Mouse (Mus musculus): ENCODE measurements around the gene Aldh9a1.

Aldh9a1 gene

DNA sequence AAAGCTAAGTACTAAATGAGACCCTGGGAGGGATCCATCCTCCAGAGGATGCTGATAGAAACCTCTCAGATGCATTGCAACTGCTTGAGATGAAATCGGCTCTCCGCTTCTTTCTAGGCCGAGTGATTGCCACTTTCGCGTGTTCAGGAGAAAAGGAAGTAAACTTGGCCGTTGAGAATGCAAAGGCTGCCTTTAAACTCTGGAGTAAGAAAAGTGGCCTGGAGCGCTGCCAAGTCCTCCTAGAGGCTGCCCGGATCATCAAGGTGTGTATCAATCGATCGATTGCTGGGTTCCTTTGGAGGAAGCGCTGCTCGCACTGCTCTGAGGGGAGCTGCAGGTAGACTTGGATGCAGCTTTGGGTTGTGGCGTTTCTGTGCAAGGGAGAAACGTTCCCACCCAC lies 2.6 kb downstream of the Aldh9a1 start:
- WGBS, result 86% methylated on average over 14 of the region's 14 CpGs

DNA sequence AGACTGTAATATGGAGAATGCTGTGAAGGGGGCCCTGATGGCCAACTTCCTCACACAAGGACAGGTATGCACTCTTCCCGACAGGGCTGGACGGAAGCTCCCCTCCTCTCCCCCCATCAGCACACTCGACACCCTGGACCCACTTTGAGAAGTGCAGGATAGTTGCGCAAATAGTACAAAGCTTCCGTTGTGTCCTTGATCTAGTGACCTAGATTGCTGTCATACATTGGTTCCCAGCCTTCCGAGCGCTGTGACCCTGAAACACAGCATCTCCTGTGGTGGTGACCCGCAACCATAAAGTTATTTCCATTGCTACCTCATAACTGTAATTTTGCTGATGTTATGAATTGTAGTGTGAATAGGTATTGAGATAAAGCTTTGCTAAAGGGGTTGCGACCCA lies 7.6 kb downstream of the Aldh9a1 start:
- WGBS, result 97% methylated on average over 9 of the region's 9 CpGs

DNA sequence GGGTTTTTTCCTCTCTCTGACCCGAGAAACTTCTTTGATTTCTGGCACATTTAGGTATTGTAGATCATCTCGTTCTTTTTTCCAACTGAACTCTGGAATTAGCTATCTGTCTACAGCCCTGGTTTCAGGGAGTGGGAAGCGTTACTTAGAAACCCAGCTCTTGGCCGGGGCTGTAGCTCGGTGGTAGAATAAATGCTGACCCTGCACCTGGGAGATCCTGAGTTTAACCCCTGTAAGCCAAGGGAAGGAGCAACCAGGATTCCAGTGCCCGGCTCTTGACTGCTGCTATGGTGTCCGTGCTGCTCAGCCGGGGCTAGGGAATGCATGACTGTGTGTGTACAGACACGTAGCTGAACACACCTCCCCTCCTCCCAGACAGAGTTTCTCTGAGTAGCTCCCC lies 8.9 kb downstream of the Aldh9a1 start:
- 72% methylated on average over 9 of the region's 9 CpGs for WGBS

DNA sequence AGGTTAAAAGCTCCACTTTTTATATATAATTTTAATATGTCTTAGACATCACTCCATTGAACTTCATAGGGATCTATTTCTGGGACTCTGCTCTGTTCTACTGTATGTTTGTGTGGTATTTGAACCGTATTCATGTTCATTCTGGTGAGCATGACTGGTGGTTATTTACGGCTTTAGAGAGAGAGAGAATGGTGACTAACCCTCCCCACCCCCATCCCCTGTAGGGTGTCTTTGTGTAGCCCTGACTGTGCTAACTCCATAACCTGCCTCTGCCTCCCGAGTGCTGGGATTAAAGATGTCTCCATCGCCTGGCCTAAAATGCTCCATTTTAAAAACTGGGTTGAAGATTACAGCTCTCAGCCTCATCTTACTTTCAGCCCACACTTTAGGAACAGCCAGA lies 10.5 kb downstream of the Aldh9a1 start:
- WGBS, result 45% methylated on average over 4 of the region's 4 CpGs

DNA sequence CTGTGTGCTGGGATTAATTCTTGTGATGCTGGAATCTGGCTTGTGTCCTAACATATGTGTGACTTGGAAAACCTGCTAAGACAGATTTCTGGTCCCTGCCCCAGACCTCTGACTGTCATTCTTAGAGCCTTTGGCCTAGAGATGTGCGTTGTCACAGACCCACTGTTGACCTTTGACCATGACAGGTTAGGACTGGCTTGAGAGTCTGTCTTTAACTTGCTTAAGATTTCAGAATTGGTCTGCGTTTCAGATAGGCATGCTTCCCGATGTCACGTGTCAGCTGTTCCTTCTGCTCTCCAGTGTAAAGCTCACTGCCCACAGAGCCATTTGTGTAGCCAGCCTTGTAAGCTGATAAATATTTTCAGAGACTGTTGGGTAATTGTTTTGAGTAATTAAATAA lies 13.0 kb downstream of the Aldh9a1 start:
- WGBS, result 83% methylated on average over 4 of the region's 4 CpGs

DNA sequence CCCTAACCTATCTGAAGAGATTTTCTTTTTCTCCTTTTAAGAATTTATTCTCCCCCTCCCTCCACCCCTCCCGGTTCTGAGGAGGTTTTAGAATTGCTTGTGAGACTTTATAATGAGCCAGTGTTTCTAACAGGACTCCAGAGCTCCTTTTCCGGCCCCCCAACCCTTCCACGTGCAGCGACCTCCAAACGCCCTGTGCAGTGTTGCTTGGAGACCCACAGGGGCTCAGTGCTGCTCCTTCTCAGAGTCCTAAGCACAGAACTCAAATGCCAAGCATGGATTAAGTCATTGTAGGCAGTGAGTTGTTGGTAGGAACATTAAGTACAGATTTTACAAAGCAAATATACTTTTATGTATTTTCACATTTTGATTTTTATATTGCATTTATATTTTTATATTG lies 13.5 kb downstream of the Aldh9a1 start:
- WGBS, result 68% methylated on average over 5 of the region's 5 CpGs

DNA sequence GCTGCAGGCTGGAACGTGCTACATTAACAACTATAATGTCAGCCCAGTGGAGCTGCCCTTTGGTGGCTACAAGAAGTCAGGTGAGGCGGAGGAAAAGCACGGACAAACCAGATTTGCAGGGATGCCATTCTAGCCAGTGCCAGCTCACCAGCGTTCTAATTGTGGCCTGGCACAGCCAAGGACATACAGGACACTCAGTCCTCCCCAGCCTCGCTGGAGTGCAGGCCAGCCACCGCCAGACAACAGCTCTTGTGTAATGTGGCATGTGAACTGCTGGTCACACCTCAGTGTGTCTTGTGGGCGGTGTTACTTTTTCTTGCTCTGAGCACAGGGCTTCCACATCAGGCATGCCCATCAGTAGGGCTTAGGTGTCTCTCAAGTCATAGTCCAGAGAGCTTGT lies 16.0 kb downstream of the Aldh9a1 start:
- WGBS, result 69% methylated on average over 7 of the region's 7 CpGs

DNA sequence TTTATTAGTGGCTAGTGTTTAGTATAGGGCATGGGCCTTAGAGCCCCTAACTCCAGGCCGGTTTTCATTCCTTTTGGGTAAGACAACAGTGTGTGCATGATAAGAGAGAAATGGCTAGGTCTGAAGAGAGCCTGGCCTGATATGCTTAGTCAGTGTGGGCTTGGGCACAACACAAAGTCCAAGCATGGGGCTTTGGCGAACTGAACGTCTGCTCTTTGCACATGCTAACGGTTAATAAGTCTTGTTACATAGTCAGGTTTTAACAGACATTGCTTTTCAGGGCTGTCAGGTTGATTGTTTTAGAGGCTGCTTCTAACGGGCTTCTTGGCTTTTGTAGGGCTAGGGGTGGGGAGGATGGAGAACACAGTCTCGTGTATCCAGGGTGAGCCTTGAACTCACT lies 16.8 kb downstream of the Aldh9a1 start:
- WGBS, result 94% methylated on average over 6 of the region's 6 CpGs

DNA sequence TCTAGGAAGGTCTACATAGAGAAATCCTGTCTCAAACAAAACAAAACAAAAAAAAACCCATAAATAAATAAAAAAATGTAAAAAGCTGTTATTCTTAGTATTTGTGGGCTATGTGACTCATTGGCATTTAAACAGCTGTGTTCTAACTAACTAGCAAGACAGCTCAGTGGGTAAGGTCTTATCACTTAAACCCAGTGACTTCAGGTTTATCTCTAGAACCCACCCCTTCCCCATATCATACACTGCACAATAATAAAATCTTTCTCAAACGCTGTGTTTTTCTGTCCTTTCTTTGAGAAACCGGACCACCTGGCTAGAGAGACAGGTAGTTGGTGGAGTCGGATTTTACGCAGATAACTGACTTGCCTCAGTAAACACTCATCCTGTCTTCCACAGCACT lies 18.2 kb downstream of the Aldh9a1 start:
- WGBS, result 95% methylated on average over 4 of the region's 4 CpGs

DNA sequence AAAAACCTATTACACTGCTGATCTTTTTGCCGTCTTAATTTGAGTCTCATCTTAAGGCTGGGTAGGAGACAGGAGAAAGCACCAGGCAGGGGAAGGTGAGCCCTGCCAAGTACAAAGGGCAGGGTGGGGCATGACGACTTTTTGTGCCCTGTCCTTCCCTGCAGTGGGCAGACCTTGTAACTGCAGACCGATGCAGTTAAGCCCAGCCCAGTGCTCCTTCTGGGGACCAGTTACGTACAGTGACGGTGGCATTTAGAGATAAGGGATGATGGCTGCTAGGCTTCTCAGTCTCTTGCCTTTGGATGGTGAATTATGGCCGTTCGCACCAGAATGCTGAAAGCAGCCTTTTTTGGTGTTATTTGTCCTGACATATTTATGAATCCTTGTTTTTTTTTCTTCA lies 18.7 kb downstream of the Aldh9a1 start:
- 80% methylated on average over 7 of the region's 7 CpGs for WGBS

DNA sequence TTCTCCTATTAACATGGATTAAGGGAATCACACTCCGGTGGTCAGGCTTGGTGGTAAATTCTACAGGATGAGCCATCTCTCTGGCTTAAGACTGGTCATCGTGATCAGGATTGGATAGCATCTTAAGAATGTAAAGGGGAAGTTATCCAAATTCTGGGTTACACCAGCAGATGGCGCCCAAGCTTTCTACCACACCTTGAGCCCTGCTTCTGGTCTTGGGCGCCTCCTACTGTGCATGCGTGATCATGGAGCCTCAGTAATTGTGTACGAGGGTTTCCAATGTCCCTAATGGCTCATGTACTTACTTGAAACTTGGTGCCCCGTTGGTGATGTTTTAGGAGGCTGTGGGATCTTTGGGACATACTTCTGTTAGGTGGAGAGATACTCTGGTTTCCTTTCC lies 20.1 kb downstream of the Aldh9a1 start:
- WGBS, result 9% methylated on average over 7 of the region's 7 CpGs

DNA sequence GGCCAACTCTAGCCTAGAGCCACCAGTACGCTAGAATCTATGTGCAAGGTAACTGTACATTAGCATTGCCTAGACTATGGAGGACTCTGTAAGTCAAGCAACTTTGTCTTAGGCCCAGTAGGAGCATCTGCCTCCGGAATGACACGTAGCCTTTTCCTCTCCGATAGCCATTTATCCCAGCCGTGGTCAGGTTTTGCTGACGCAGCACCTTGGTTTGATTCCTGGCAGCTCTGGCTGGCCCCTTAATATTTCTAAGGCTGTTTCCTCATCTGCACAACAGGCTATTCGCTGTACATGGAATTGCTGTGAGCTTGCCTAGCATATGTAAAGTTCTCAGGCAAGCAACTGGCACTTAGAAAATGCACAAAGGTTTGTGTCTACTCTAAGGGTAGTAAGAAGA lies 22.9 kb downstream of the Aldh9a1 start:
- WGBS, result 91% methylated on average over 7 of the region's 7 CpGs

DNA sequence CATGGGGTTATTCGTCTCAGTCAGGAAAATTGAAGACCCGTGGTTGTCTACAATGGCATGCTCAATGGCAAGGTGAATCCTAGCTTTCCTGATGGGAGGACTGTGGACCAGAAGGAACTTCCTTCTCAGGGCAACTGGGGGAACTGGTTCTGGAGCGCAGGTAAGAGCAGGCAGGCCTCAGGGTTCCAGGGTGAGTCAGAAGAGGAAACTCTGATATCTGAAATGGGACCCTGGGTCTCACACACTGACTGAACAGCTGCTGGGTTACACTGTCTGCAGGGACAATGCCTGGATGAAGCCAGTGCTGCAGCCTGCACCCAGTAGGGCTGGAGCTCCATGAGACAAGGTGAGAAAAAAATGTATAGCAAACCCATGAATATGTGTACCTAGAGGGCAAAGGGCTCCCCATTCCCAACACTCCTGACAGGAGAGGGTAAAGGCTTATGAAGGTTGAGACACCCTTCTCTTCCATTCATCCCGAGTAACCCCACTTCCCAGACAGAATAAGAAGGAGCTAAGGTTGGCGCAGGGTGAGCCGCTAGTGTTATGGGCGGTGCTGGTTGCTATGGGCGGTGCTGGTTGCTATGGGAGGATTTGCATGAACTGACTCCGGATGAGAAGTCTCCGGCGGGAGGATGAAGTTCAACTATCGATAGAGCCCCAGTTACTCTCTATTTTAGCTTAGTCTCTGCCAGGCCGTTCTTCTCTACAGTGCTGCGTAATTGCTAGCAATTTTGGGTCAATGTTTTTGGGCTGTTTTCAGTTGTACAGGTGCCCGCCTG lies 24.4 kb downstream of the Aldh9a1 start:
- 50% methylated on average over 15 of the region's 15 CpGs for WGBS

DNA sequence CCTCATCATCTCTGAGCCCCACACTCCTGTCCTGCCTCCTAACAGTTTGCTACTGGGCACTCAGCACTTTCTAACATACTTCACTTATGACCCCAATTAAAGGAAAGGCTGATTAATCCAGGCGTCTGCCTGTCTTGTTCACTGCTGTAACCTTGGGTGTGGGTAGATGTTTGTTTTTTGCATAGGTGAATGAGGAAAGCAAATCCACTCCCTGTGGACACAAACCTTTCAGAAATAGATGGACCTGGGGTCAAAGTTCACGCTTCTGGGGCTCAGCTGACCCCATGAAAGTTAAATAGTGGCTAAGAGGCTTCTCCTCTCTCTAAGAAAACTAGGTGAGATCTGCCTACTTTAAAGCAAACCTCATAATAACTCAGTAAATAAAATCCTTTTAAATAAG lies 25.2 kb downstream of the Aldh9a1 start:
- 84% methylated on average over 2 of the region's 2 CpGs for WGBS

DNA sequence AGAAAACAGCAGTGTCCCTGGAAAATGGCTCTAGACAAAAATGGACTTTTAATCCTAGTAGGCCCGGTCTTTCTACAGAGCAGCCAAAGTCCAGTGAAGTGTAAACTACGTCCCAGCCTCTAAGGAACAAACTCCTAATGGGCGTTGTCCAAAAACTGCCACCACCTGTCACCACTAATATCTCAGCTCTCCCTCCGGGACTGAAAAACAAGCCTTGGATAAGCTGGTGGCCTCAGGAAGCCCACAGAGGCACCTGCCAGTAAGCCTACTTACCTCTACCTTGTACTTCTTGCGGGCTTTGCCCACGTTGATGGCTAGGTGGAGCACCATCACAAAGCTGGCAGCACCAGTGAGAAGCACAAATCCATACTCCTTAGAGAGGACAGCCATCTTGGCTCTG lies 28.2 kb downstream of the Aldh9a1 start:
- WGBS, result 67% methylated on average over 6 of the region's 6 CpGs

DNA sequence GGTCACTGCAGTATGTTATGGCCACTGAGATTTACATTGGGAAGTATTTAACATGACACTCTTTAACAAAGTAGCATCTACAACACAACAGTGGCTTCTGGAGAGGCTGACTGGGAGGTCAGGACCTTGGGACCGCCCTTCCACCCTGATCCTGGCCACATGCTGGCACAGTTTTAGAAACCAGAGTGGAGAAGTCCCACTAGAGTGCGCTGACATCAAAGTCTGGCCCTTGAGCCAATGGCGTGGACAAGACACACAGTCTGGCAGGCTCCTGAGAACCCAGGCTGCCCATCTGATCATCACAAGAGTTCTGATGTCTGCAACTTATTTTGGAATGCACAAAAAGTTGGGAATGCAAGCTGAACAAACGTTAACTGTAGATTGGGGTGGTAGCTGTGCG lies 30.0 kb downstream of the Aldh9a1 start:
- WGBS, result 86% methylated on average over 5 of the region's 5 CpGs

DNA sequence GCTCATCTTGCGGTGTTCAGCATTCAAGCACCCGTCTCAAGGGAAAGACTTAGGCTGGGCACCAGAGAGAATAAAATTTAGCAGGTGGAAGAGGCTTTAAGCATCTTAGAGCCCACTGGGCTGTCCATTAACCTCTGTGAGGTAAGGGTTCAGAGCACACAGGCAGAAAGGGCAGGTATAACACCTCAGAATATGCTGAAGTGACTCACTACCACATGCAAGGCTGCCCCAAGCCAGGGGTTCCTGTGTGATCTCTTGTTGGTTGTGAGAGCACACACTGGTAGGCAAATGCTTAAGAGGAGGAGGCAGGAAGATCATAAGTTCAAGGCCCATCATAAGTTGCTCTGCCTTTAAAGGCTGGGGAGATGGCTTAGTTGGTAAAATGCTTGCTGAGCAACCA lies 30.4 kb downstream of the Aldh9a1 start:
- WGBS, result 89% methylated on average over 2 of the region's 2 CpGs

DNA sequence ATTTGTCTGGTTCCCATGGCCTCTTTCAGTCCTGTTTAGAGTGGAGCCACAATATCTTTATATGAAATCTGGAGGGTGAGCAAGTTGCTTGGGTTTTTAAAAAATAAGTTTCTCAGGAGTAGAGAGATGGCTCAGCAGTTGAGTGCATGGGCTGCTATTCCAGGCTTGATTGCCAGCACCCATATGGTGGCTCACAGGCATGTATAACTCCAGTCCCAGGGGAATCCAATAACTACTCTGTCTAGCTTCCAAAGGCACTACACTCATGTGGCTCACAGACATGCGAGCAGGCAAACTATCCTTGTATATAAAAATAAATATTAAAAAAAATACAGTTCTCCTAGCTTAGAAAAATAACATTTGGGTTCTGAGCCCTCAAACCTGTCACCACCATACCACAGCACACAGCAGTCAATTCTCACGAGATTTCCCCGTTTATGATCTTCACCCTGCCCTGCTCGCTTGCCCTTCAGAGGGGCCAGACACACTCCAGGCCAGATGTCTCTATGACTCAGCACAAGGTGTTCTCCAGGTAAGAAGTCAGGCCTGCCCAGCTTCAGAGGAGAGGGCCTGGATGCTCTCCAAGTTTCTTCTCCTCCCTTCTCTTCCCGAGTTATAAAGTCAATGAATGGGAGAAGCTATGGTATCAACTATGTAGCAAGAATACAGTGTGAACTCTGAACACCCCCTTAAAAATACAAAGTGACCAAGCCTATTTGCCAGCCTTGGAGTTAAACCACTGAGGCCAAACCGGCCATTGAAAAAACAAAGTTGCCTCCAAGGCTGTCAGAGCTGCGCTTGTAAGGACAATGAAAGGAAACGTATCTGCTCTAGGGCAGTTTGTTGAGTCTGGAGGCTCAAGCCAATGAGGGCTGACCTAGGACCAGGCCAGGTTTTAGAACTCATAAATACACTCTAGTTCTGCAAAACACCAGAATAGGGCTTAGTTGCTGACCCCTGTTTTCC lies 31.5 kb downstream of the Aldh9a1 start:
- WGBS, result 74% methylated on average over 8 of the region's 8 CpGs

DNA sequence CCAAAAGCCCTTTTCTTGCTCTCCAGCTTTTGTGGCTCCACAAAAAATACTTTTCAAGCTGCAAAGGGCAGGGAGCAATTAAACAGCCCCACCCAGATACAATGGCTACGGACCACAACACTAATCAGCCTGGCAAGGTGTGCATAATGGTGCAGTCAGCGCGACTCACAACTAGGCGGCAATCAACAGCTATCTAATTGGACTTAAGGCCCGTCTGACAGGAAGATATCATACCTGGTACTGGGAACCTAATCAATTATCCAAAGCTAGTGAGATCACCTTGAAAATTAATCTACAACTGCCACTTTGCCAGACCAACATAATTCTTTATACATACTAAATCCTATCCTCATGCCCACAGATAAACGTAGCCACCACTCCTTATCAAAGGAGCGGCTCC lies 32.5 kb downstream of the Aldh9a1 start:
- 91% methylated on average over 7 of the region's 7 CpGs for WGBS

DNA sequence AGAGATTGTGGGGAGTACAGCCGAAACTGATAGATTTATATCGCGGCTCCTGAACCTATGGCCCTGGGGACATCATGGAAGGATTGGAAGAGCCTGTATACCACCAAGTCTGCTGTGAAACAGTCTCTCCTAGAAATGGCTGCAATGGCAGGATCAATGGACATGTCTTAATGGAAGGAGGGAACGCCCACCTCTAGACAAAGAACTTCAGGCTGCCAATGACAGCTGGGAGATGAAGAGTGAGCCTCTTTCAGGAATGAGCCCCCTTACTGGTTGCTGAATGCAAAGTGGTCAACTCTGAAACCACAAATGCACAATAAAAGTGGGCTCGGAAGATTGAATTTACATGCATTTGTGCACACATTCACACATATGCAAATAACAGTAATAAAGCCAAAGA lies 33.0 kb downstream of the Aldh9a1 start:
- WGBS, result 92% methylated on average over 5 of the region's 5 CpGs

DNA sequence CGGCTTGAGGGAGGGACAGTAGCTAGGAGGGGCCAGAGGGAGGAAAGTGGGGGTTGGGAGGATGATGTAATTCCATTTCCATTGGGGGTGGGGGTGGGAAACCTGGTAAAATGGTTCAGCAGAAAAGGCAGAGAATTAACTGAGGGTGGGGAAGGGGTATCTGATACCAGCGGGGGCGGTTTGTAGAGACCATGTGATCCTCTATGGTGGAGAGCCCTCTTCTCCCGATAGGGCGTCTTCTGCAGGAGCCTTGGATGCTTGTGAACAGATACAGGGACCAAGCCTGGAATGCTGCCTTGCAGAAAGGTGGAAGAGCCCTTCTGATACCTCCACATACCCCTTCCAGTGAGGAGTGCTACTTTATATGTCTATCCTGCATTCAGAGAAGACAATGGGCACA lies 33.4 kb downstream of the Aldh9a1 start:
- WGBS, result 82% methylated on average over 5 of the region's 5 CpGs

DNA sequence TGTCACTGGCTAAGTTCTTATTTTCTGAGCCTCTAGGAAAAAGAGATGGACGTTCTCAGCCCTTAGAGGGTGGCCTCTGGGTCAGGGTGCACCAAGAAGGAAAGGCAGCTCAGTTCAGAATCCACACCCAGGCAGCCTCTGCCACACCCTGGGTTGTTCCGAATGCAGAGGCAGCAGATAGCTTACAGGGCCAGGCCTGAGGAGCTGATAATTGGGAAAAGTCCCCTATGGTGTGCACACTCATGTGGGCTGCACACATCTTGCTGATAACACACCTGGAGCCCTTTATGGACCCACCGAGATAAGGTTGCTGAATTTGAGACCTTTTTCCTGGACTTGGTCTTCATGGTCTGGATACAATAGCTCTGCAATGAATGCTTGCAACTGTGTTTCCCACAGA lies 34.4 kb downstream of the Aldh9a1 start:
- WGBS, result 67% methylated on average over 3 of the region's 3 CpGs

DNA sequence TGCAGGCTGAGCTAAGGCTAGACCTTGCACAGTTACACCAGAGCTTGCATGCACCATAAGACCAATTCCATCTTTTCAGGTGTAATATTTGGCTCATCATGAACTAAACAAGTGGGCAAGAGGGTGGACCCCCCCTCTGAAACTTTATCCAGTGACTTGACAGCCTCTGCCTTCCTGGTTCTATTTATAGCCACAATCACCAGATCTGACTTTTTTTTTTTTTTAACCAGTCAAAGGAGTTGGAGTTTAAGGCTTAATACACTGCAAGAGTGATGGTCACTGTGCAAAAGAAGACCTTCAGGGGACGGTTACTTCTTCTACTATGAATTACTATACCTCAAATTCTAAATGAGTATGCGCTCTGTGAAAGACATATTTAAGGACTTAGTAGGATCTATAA lies 35.4 kb downstream of the Aldh9a1 start:
- 95% methylated on average over 2 of the region's 2 CpGs for WGBS
